Mouse (Mus musculus) kidney, adult 2 months (tissue): ENCODE measurements at regions not wholly inside any gene's neighbourhood (a gene's known extent, or its start where the extent isn't known, plus 50 kb on each side); places are given as distances from the start of the nearest gene placed in this dataset.

Experiments used
- CTCF ChIP-seq: fragments of 200-500 bp; conservative IDR thresholded peaks from 2 replicates; pipeline ENCODE4 v1.5.1; 2011; ENCODE audit warnings: low read depth, mild to moderate bottlenecking, control low read depth, low read length, moderate library complexity, mixed read lengths; ENCODE audit not compliant: insufficient read depth, insufficient read length
- POLR2A ChIP-seq: fragments of 200-500 bp; IDR thresholded peaks from one replicate; pipeline ENCODE4 v1.6.1; 2011; ENCODE audit warnings: low read depth, low read length, control low read depth

DNA sequence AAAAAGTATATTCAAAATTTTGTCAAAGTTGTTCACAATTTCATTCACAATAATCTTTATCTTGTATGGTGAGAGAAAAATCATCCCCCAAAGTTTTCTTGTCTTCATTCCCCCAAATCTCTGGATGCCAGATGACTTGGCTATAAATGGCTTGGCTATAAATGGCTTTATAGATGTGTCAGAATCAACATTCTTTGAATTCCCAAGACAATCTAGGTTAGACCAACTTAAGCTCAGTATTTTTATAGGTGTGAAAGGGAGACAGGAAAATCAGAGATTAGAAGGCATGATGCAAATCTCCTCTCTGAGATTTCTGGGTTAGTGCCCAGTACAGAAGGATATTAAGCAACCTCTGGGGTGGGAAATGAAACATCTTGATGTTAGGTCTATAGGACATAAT lies 685.4 kb downstream of the Ttll7 start:
- TF ChIP-seq CTCF, result no peak
- no peak for TF ChIP-seq POLR2A
